In genomic region chr4:154328836-154329235, GRCm38 (mm10) we compare ENCODE assay signal across 8 mouse cellular contexts. TPM values are rescaled to one million over a fixed set of nuclear protein-coding genes. Genes with fewer than 3 reads are reported as not detected.
A peak's percentile ranks its signal among the peaks of the same experiment; 100 is the strongest.
DNase-seq lines count a peak whose midpoint lies in the region; ATAC-seq and TF ChIP-seq lines count a peak whose summit lies in the region.

No protein-coding gene starts in this region.

- TF ChIP-seq CTCF in spleen, adult 2 months (IDR thresholded peaks at IDR 0.05; ENCODE audit: extremely low read depth, insufficient read depth, insufficient read length, insufficient replicate concordance): peak; percentile 43; the same call in 1 of the 2 replicates
- TF ChIP-seq CTCF in gastrocnemius, adult 2 months (IDR thresholded peaks at IDR 0.05): peak; percentile 90

- H3K9ac ChIP-seq in intestine, embryonic 15.5 days: no peak overlapping the region

- no peaks in the 10 kb centered on the region for H3K36me3 ChIP-seq in spleen, adult 2 months (ENCODE audit: control insufficient read depth, insufficient read depth, low read length)
- H3K36me3 ChIP-seq in intestine, embryonic 15.5 days: no peaks in the 10 kb centered on the region

- H3K4me3 ChIP-seq in spleen, adult 2 months (ENCODE audit: extremely low read depth, insufficient read depth, insufficient read length): no peak overlapping the region
- H3K4me3 ChIP-seq in gastrocnemius, adult 2 months: no peak overlapping the region
- H3K4me3 ChIP-seq in intestine, embryonic 15.5 days (replicated peaks): no peak overlapping the region

- no peaks in the 10 kb centered on the region for H3K27me3 ChIP-seq in spleen, adult 2 months (ENCODE audit: control insufficient read depth, insufficient read depth, low read length)
- H3K27me3 ChIP-seq in intestine, embryonic 15.5 days (replicated peaks): 0 out of 2 replicates have a peak, but pooled peaks cover 5% of the 10 kb centered on the region

- H3K27ac ChIP-seq in spleen, adult 2 months (ENCODE audit: insufficient read depth, low read length): no peak overlapping the region
- H3K27ac ChIP-seq in gastrocnemius, adult 2 months: no peak overlapping the region
- H3K27ac ChIP-seq in intestine, embryonic 15.5 days: no peak overlapping the region

- ATAC-seq in intestine, embryonic 15.5 days: peak; percentile 69
- peak; percentile 71 for ATAC-seq in megakaryocyte-erythroid progenitor cell, adult 5-6 weeks (replicated peaks; ENCODE audit: low FRiP score, low TSS enrichment, poor library complexity, severe bottlenecking)

- no peaks in the 10 kb centered on the region for H3K9me3 ChIP-seq in intestine, embryonic 15.5 days

- TF ChIP-seq POLR2A in spleen, adult 2 months (IDR thresholded peaks at IDR 0.05; ENCODE audit: low read depth, low read length): no peak

- H3K4me1 ChIP-seq in spleen, adult 2 months (ENCODE audit: control insufficient read depth, insufficient read depth, insufficient read length): no peaks in the 10 kb centered on the region
- H3K4me1 ChIP-seq in intestine, embryonic 15.5 days (replicated peaks): peaks cover 21% of the 10 kb centered on the region

- peak in 1 of 2 experiments; percentile 16 for DNase-seq in spleen, adult 2 months (ENCODE audit: low read depth in 1 of 2, low spot score in 2 of 2)
- no peak for DNase-seq in spleen, adult 12 weeks (ENCODE audit: low spot score)
- DNase-seq in cerebellum, postnatal 4 days (ENCODE audit: low spot score in 2 of 2): peak; percentile 74 to 82
- DNase-seq in gastrocnemius, adult 2 months: peak; percentile 52
- DNase-seq in left cerebral cortex, adult 9 months (ENCODE audit: low spot score in 2 of 2): peak; percentile 25 to 87
- peak; percentile 29 to 58 for DNase-seq in spleen, postnatal 10 days (ENCODE audit: low spot score in 2 of 2)

- WGBS in spleen, adult 2 months: 33% methylated on average over 6 of the region's 6 CpGs
- 13% methylated on average over 6 of the region's 6 CpGs for WGBS in intestine, embryonic 15.5 days

- intact Hi-C loops in gastrocnemius, adult 2 months (cut with DNase I): loop anchor here (2.0 to 5.0 kb wide), 2 partner anchors 346 to 468 kb away; no protein-coding TSS in a partner anchor

- H3K4me2 ChIP-seq in intestine, embryonic 15.5 days (replicated peaks): no peak overlapping the region

RNA-seq across cellular contexts. Expression of gene B230104I21Rik, which starts 7.1 kb away (rescaled TPM):
- polyA plus RNA-seq in spleen, adult 2 months (2012; rRNA removed): not detected in 2 replicates
- total RNA-seq in gastrocnemius, adult 2 months (2021): not detected
- polyA plus RNA-seq in intestine, embryonic 15.5 days (2015; fragmentation: Nextera tagmentation; extraction: Ambion mirVana): not detected in 2 replicates
- total RNA-seq in megakaryocyte-erythroid progenitor cell, adult 5-6 weeks (2014; fragmentation: Nextera tagmentation): not detected in 2 replicates
- not detected in 2 replicates for total RNA-seq in megakaryocyte-erythroid progenitor cell, adult 5-6 weeks (2017)

RNA-seq across cellular contexts. Expression of gene Arhgef16, which starts 27.4 kb away (rescaled TPM):
- polyA plus RNA-seq in spleen, adult 2 months (2012; rRNA removed): 0.72 and 1.1 TPM in 2 replicates
- under 1 TPM; 0.17 to 0.23 TPM for total RNA-seq in gastrocnemius, adult 2 months (2021)
- 50.3 and 57.1 TPM in 2 replicates for polyA plus RNA-seq in intestine, embryonic 15.5 days (2015; fragmentation: Nextera tagmentation; extraction: Ambion mirVana)
- not detected in 2 replicates for total RNA-seq in megakaryocyte-erythroid progenitor cell, adult 5-6 weeks (2014; fragmentation: Nextera tagmentation)
- not detected in 2 replicates for total RNA-seq in megakaryocyte-erythroid progenitor cell, adult 5-6 weeks (2017)
